Mouse (Mus musculus): Measurements from ENCODE around the gene March9.

- TF ChIP-seq GATA1 (IDR thresholded peaks at IDR 0.05; ENCODE audit: borderline replicate concordance, low read length), result no peak
- TF ChIP-seq FLI1 (IDR thresholded peaks at IDR 0.05; ENCODE audit: low read length), result no peak
Measured at GRCm38 (mm10) chr10:127071203-127071602, 11.2 kb upstream of the March9 start.
